Mouse (Mus musculus) small intestine, adult 2 months (tissue): ENCODE results near the gene Cntnap2. TPM values are rescaled to one million over a fixed set of nuclear protein-coding genes. Genes with fewer than 3 reads are reported as not detected.

Experiments used
- H3K27ac ChIP-seq: fragments of 200-500 bp; 2 replicates; pipeline ENCODE4 v1.5.1; 2012; ENCODE audit warnings: low read depth, low read length, control low read depth, inconsistent platforms; ENCODE audit not compliant: insufficient read depth
- H3K27me3 ChIP-seq: fragments of 200-500 bp; 2 replicates; pipeline ENCODE4 v1.6.1; 2012; ENCODE audit warnings: mild to moderate bottlenecking, moderate library complexity, low read length, inconsistent platforms; ENCODE audit not compliant: control insufficient read depth, insufficient read depth
- H3K36me3 ChIP-seq: fragments of 200-500 bp; 2 replicates; pipeline ENCODE4 v1.6.1; 2012; ENCODE audit warnings: mild to moderate bottlenecking, low read length, control low read depth, inconsistent platforms; ENCODE audit not compliant: control insufficient read depth, insufficient read depth
- H3K4me1 ChIP-seq: fragments of 200-500 bp; 2 replicates; pipeline ENCODE4 v1.6.1; 2012; ENCODE audit warnings: low read length, inconsistent platforms, mixed read lengths; ENCODE audit not compliant: control insufficient read depth, insufficient read depth, insufficient read length
- H3K4me3 ChIP-seq: fragments of 200-500 bp; 2 replicates; pipeline ENCODE4 v1.5.1; 2012; ENCODE audit warnings: low read depth, mild to moderate bottlenecking, control low read depth, inconsistent platforms, low read length, moderate library complexity
- CTCF ChIP-seq: fragments of 200-500 bp; IDR thresholded peaks from 2 replicates; pipeline ENCODE4 v1.5.1; 2012; ENCODE audit warnings: low read depth, mild to moderate bottlenecking, control low read depth, inconsistent platforms, low read length, moderate library complexity, mixed read lengths; ENCODE audit not compliant: insufficient replicate concordance, insufficient read length; ENCODE audit errors: extremely low read depth
- POLR2A ChIP-seq: fragments of 200-500 bp; IDR thresholded peaks from 2 replicates; pipeline ENCODE4 v1.6.1; 2012; ENCODE audit warnings: low read depth, mild to moderate bottlenecking, control low read depth, inconsistent platforms, low read length, moderate library complexity
- WGBS: fragments of 180-500 bp; shearing (Covaris S2); methylation state at CpG from one replicate; pipeline ENCODE4 v1.1.7; 2018; 5-methylcytosine and 5-hydroxymethylcytosine counted together
- polyA plus RNA-seq: library from polyadenylated mRNA; depleted of rRNA; stranded (reverse); fragments of >200 nt; gene quantifications from 2 replicates; pipeline ENCODE4 v1.2.3, GENCODE M21; 2012

The Cntnap2 gene
- polyA plus RNA-seq, 1 experiment: 0.20 TPM

DNA sequence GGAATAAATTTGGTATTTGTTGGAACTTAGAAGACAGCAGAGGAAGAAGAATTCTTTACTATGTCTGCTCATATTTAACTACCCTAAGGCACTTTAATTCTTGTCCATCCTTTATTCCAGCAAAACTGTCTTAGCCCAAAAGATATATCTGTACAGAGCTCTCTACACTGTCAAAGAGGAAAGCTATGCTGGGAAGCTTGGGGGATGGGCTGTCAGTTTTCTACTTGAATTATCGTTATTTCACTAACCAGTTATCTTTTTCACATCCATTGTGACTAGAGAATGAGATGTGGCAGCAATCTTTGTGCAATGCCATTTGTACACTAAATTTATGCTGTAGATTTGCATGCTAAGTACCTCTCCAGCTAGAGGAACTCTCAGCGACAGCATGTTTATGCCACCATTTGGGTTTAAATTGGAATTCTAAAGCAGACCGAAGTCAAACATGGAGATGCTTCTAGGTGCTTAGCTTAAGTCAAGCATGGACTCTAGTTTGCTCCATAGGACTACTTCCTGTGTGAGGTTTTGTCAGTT is 268.9 kb downstream of the Cntnap2 start:
- Histone ChIP-seq H3K4me1 (no peaks in the 10 kb centered on the region), H3K36me3 (no peaks in the 10 kb centered on the region), H3K27ac (no peak overlapping the region), H3K4me3 (no peak overlapping the region), H3K27me3 (no peaks in the 10 kb centered on the region)
- WGBS: 77% methylated on average over 3 of the region's 3 CpGs
- TF ChIP-seq CTCF: no peak
- TF ChIP-seq POLR2A: no peak

DNA sequence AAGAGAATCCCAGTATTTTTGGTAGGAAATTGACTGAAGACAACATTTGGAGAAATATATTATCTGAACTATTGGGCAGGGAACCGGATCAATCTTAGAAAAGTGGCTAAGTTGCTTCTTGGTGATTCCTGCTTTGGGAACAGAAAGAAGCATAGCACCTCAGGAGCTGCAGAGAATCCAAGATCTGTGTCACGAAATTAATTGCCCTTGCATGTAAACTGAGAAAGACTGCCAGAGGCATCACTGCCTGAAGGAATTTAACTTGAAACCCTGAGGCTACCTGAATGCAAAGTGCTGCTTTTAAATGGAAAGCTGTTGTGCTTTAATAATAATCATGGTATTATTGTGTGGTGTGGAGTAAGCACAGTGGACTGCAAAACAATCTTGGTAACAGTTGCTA is 286.2 kb downstream of the Cntnap2 start:
- no peaks in the 10 kb centered on the region for H3K27me3 ChIP-seq
- H3K4me3 ChIP-seq: no peak overlapping the region
- H3K4me1 ChIP-seq: no peaks in the 10 kb centered on the region
- no peak overlapping the region for H3K27ac ChIP-seq
- no peak for TF ChIP-seq CTCF
- no peak for TF ChIP-seq POLR2A
- WGBS: 66% methylated on average over 2 of the region's 2 CpGs
- H3K36me3 ChIP-seq: no peaks in the 10 kb centered on the region

DNA sequence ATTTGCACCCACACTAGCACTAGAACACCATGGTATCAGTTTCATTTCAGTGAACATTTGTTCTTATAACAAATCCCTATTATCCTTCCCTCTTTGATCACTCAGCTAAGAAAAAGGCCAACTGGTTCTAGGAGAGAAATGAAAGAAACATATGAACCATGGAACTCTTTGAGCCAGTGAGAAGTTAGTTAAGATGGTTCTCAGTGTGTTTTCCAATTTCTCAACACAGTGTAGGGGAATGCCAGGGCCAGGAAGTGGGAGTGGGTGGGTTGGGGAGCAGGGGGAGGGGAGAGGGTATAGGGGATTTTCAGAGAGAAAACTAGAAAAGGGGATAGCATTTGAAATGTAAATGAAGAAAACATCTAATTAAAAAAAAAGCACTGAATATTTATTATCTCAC is 286.8 kb downstream of the Cntnap2 start:
- Histone ChIP-seq H3K36me3 (no peaks in the 10 kb centered on the region), H3K4me3 (no peak overlapping the region), H3K27ac (no peak overlapping the region), H3K27me3 (no peaks in the 10 kb centered on the region), H3K4me1 (no peaks in the 10 kb centered on the region)
- TF ChIP-seq CTCF (no peak), POLR2A (no peak)

DNA sequence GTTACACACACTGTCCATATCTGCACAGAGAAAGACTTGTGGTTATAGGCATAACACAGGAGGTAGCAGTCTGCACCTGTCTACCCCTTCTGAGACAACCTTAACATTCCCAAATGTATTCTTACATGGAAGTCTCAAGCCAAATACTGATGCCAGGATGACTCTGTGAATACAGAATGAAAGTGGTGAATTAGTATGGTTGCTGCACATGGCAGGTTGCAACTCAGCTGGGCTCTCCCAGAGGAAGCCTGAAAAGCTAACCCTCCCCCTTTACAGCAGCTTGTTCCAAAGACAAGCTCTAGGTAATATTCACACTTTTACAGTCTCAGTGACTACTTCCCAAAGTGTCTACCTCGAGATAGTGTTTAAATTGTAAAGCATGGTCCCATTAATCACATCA is 307.3 kb downstream of the Cntnap2 start:
- no peaks in the 10 kb centered on the region for H3K27me3 ChIP-seq
- no peak for TF ChIP-seq CTCF
- TF ChIP-seq POLR2A: no peak
- H3K36me3 ChIP-seq: no peaks in the 10 kb centered on the region
- no peak overlapping the region for H3K27ac ChIP-seq
- WGBS: 6% methylated on average over 1 of the region's 1 CpGs
- H3K4me3 ChIP-seq: no peak overlapping the region
- H3K4me1 ChIP-seq: no peaks in the 10 kb centered on the region

DNA sequence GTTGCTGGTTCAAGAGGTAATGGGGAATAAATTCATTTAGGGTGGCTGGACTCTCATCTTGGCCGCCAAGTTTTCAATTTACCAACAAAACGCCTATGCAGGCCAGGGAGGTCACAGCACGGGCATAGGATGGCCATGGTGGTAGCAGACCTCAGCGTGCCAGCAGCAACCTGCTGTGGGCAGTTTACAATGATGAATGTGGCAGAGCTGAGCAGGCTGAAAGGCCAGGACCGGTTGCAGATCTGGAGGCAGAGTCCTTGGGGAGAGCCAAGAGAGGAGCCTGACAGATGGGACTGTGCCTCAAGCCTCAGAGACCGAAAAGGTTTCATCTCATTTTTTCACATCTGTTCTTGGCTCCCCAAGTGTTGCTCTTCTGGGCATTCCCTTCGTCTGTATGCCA is 322.0 kb downstream of the Cntnap2 start:
- Histone ChIP-seq H3K4me3 (no peak overlapping the region), H3K4me1 (no peaks in the 10 kb centered on the region), H3K27me3 (no peaks in the 10 kb centered on the region), H3K36me3 (no peaks in the 10 kb centered on the region), H3K27ac (no peak overlapping the region)
- TF ChIP-seq POLR2A (no peak), CTCF (no peak)
- WGBS: 69% methylated on average over 7 of the region's 7 CpGs

DNA sequence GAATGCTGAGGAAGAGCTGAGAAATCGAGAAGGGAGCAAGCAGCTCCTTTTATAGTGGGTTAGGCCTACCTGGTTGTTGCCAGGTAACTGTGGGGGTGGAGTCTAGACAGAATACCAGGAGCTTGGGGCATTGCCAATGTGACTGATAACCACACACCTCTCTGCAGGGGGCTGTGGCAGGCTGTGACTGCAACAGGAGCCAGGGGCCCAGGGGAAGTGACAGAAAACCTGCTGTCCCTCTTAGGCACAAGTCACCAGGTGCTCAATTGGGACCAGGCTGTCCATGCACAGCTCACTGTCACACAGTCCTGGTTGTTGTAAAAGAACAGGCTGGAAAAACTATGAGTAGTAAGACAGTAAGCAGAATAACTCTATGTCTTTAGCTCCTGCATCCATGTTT is 329.9 kb downstream of the Cntnap2 start:
- Histone ChIP-seq H3K4me3 (no peak overlapping the region), H3K36me3 (no peaks in the 10 kb centered on the region), H3K27me3 (no peaks in the 10 kb centered on the region), H3K4me1 (no peaks in the 10 kb centered on the region), H3K27ac (no peak overlapping the region)
- TF ChIP-seq CTCF (no peak), POLR2A (no peak)
- WGBS: 4% methylated on average over 1 of the region's 1 CpGs

GRCm38 (mm10) chr6:45413629-45414028 is 354.5 kb downstream of the Cntnap2 start:
- H3K4me1 ChIP-seq: no peaks in the 10 kb centered on the region
- no peaks in the 10 kb centered on the region for H3K36me3 ChIP-seq
- TF ChIP-seq POLR2A (no peak), CTCF (no peak)
- 68% methylated on average over 2 of the region's 2 CpGs for WGBS
- no peaks in the 10 kb centered on the region for H3K27me3 ChIP-seq
- H3K27ac ChIP-seq: no peak overlapping the region
- no peak overlapping the region for H3K4me3 ChIP-seq

- no peaks in the 10 kb centered on the region for H3K36me3 ChIP-seq
- TF ChIP-seq POLR2A (no peak), CTCF (no peak)
- H3K4me1 ChIP-seq: no peaks in the 10 kb centered on the region
- H3K27ac ChIP-seq: no peak overlapping the region
- 83% methylated on average over 1 of the region's 1 CpGs for WGBS
- no peaks in the 10 kb centered on the region for H3K27me3 ChIP-seq
- H3K4me3 ChIP-seq: no peak overlapping the region
Observed at GRCm38 (mm10) chr6:45455424-45455823, 396.3 kb downstream of the Cntnap2 start.

DNA sequence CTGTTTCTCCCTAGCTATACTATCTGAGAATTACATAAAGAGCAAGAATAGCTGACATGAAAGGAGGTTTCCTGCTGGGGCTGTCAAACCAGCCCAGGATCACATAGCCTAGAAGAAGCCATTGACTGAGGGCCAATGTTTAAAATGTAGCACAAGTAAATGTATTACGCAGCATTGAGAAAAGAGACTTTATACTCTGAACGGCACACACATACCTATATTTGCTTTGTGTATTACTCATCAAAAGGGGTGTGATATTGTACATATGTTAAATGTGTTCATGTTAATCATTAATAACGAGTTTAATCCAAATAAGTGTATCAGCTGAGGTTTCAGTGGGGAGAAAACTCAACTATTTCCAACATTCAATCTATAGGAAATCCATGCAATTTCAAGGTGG is 459.1 kb downstream of the Cntnap2 start:
- Histone ChIP-seq H3K36me3 (no peaks in the 10 kb centered on the region), H3K27me3 (no peaks in the 10 kb centered on the region), H3K27ac (no peak overlapping the region), H3K4me3 (no peak overlapping the region), H3K4me1 (no peaks in the 10 kb centered on the region)
- TF ChIP-seq CTCF (no peak), POLR2A (no peak)
- WGBS: 38% methylated on average over 3 of the region's 3 CpGs
